Mouse (Mus musculus) liver, embryonic 14.5 days (tissue): ENCODE measurements at regions not wholly inside any gene's neighbourhood (a gene's known extent, or its start where the extent isn't known, plus 50 kb on each side); places are given as distances from the start of the nearest gene placed in this dataset.

Experiments used
- CTCF ChIP-seq: IDR thresholded peaks from 2 replicates; pipeline ENCODE4 v1.5.1; 2016; ENCODE audit warnings: antibody characterized with exemption, low read depth, control low read depth
- EP300 ChIP-seq: IDR thresholded peaks from 2 replicates; pipeline ENCODE4 v1.6.1; 2016; ENCODE audit warnings: antibody characterized with exemption, low read depth

DNA sequence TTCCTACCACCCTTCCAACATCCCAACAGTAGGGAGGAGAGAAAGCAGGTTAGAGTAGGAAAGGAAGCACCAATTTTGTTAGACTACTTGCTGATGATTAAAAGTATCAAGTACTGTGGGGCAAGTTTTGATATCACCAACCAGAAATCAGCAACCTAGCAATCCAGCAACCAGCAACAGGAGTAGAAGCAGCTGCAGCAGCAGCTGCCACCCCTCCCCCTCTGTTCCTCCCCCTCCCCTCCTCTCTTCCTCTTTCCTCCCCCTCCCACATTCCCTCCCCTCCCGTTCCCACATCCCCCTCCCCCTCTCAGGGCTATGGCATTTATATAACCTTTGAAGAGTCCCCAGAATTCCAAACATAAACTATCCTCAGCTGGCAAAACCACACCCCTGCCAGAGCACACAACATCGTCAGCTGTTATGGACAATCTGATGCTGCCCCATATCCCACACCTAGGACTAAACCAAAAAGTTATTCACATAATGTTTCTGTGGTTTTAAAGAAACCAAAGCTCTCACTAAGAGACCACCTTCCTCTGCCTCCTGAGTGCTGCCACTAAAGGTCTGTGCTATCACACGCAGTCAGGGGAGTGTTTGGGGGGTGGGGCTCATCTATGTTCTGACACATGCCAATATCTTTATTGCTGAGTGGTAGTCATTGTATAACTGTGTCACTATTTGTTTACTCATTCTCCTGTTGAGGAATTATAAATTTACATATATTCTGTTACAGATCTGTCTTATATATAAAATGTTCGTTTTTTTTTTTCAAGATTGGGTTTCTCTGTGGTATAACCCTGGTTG, 158.9 kb upstream of the Bcor start:
- TF ChIP-seq CTCF: no peak
- no peak for TF ChIP-seq EP300
